Mouse (Mus musculus) right cerebral cortex, postnatal 36 days (tissue): ENCODE data around the gene Wdtc1.

Experiments
- DNase-seq, 2 experiments: peaks; one replicate each; pipeline ENCODE4 v3.0.0; 2022; ENCODE audit warnings: low spot score in 2 of 2, mixed read lengths in 1 of 2

Gene Wdtc1

GRCm38 (mm10) chr4:133281951-133282481, 71.3 kb downstream of the Wdtc1 start:
- DNase-seq = no peak

DNA sequence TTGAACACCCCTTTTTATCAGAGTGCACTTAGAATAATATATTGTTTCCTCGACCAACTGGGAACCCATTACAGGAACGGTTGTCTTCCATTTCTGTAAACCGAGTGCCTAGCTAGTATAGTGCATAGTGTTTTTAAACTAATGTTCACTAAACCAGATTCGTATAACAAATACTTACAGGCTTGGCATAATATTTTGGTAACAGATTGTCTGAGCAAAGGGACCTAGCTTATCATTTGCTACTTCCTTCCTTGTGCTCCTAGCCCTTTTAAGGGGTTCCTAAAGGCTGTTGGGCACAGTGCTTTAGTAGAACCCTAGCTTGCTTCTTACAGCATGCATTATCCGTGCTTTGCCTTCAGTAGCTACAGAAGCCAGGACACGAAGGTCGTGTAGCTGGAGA, 71.8 kb downstream of the Wdtc1 start:
- no peak for DNase-seq

DNA sequence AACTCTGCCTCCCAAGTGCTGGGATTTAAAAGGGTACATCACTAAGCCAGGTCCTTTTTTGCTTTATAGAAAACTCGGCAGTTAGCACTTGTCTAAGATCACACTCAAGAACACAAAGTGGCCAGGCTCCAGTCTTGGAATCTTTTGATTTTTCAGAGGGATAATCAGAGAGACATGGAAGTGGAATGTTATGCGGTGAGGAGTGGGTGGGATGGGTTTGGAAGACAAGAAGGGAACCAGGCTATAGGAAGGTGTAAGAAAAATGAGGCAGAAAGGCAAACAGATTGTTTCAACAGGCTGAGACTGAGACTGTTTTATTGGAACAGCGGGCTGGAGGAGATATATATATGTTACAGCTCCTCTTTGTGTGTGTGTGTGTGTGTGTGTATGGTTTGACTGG, 74.8 kb downstream of the Wdtc1 start:
- no peak for DNase-seq

DNA sequence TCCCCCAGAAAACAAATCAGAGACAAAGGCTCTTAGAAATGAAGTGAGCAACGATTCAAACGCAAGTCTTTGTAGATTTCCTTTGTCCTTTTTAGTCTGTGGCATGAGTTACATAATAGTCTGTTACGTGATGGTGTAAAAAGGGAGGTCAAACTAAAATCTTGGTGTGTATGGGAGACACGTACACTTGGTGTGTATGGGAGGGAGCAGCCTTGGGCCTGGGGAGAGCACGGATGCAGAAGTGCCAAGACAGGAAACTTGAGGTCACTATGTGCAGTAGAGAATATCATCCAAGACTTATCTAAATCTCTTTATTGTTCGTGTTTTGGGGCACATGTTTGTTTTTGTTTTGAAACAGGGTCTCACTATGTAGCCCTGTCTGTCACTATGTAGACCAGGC, 75.2 kb downstream of the Wdtc1 start:
- no peak for DNase-seq

- DNase-seq = peak; percentile 92 to 95
Measured at GRCm38 (mm10) chr4:133277104-133278026, 75.9 kb downstream of the Wdtc1 start, which contains the start of gene Tmem222. Gene Tmem222 (minus strand): TSS chr4:133277792.

- DNase-seq = no peak
Measured at GRCm38 (mm10) chr4:133270929-133271328, 82.4 kb downstream of the Wdtc1 start.

DNA sequence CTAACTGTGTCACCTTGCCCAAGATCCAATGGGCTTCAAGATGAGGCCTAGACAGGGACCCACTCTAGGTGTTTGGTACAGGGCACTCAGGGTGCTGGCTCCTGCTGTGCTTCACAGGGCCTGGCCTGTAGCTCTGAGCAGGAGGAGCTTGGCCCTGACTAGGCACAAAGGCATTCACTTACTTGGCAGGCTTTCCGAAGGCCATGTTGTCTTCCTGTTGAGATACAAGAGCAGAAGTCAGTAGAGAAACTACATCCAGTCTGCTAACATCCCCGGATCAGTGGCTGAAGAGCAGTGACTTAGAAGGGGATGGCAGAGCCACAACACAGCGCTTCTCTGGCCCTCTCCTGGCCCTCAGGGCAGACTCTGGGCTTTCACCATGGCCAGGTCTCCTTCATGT, 83.7 kb downstream of the Wdtc1 start:
- no peak for DNase-seq

DNA sequence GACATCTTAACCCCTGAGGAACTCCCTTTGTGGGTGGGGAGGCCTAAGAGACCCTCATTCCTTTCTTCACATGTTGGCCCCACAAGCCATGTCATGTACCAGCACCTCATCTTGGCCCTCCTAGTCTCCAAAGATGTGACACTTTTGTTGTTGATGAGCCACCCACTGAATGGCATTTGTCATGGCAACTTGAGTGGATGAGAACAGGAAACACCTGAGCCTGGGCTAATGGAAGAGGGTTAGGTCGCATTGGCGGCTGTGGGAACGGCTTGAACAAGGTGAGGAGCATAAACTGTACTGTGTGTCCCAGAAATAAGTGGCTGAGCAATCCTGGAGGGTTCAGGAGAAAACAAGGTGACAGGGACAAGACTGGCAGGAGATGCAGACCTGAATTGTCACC, 84.3 kb downstream of the Wdtc1 start:
- no peak for DNase-seq

GRCm38 (mm10) chr4:133266248-133266880, 86.9 kb downstream of the Wdtc1 start:
- no peak for DNase-seq

DNA sequence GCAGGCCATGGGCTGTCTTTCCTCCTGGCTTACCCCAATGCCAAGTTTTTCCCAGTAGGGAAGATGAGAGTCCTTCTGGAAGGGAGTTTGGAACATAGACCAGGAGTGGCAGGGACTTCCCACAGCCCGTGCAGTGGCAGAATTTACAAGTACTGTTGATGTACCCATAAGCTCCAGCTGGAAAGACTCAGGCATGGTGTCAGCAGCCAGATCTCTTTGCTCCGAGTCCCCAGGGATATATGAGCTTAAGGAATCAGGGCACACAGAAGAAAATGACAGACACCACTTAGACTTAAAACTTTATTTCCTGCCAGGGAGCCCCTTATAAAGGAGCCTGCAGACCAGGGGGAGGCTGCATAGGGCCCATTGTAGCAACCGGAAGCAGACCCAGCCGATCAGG, 87.5 kb downstream of the Wdtc1 start:
- no peak for DNase-seq

- DNase-seq = no peak
Measured at GRCm38 (mm10) chr4:133265297-133265696, 88.0 kb downstream of the Wdtc1 start.

- no peak for DNase-seq
Measured at GRCm38 (mm10) chr4:133264559-133264958, 88.7 kb downstream of the Wdtc1 start.

- DNase-seq = no peak
Measured at GRCm38 (mm10) chr4:133263756-133264155, 89.5 kb downstream of the Wdtc1 start.

DNA sequence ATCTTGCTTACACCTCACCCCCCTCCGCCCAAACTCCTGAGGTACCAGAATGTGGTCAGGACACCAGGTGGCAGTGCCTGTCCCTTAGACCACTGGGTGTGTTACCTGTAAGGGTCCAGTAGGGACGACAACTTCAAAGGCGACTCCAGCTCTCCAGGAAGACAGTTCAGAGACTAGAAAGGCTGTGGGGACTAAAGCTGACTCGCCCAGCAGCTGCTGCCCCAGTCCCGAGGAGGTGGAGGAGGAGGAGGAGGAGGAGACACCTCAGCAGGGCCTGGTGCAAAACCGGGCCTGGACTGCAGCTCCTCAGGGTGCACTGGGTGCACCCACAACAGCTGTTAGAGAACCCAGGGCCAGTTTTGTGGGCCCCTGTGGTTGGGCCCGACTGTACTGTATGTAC, 90.4 kb downstream of the Wdtc1 start, which contains the start of gene Sytl1:
TSS of gene Sytl1 (minus strand) at position 232 of the 400 bp plus-strand sequence.
- no peak for DNase-seq

DNA sequence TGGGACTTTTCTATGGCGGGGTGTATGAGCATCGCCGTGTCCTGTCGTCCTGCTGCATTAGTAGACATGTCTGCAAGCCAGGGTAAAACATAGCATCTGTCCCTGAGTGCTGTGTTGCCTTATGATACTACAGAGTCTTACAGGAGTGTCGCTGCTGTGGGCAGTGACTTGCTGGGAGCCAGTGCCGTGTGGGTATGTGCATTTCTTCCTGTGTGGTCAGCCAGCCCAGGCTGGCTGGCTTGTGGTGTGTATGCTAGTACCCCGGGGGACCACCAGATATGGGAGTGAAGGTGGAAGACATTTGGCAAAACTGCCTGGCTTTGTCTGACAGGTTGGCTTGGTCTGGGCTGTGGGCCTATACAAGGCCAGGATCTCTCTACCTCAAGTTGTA, 90.9 kb downstream of the Wdtc1 start:
- DNase-seq = no peak

DNA sequence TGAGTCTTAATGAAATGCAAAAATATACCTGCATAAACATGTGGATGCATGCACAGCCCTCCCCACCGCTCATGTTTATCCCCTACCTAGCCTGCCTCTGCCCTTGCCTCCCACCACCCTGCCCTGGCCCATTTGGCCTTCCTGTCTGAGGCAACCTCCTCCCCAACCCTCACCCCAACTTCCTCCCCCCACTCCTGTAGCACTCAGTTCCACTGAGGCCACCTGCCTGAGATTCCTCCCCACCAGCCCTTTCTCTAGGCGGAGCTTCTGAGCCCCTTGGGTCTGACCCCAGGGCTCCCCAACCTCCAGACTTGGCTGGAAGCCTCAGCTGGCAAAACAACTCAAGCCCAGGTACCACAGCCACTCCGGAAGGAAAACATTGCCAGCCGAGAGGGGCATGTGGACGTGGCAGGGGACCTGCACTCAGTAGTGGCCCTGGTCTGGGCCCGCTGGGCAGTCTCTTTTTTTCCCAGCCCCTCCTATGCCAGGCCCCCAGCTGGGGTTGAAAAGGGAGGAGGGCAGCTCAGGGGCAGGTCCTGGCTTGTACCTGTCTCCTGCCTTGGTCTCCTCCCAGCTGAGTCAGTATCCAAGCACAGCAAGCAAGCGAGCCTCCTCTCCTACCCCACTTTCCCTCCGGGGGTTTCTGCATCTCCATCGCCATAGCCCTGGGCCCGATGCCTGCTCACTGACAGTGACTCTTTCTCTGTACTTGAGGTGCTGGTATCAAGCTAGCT, 91.5 kb downstream of the Wdtc1 start:
- no peak for DNase-seq

GRCm38 (mm10) chr4:133257798-133258408, 95.4 kb downstream of the Wdtc1 start:
- DNase-seq = no peak

DNA sequence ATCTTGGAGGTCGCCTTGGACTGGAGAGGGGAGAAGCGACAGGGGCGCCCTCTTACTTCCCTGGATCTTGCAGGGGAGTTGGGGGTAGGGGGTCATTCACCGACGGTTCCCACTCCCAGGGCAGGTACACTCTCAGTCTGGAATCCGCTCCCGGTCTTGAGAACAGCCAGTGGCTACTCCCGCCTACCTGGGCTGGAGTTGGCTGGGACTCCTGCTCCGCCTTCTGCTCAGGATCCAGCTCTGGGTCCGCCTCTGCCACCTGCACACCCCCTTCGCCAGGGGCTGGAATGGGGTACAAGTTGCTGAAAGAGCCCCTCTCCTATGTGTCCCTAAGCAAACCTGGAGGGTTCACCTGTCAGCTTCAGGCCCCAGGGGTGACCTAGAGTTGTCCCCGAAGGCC, 96.1 kb downstream of the Wdtc1 start:
- DNase-seq = no peak

DNA sequence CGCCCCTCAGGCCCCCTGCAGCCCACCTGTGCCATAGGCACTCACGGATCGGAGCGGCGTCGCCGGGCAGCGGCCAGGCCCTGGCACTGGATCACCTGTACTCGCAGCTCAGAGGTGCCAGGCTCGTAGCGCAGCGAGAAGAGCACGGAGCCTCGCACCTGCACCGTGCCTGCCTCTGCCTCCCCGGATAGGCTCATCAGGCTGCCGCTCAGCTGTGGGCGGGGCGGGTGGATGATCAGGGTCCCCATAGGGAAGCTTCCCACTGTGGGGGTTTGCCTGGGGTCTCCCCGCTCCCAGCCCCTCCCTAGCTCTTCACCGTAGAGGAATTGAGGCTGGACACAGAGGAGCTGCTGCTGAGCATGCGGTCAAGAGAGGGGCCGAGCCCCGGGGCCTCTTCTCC, 96.5 kb downstream of the Wdtc1 start:
- DNase-seq = no peak

GRCm38 (mm10) chr4:133255392-133255791, 97.9 kb downstream of the Wdtc1 start:
- no peak for DNase-seq

GRCm38 (mm10) chr4:133253412-133253811, 99.9 kb downstream of the Wdtc1 start:
- no peak for DNase-seq

DNA sequence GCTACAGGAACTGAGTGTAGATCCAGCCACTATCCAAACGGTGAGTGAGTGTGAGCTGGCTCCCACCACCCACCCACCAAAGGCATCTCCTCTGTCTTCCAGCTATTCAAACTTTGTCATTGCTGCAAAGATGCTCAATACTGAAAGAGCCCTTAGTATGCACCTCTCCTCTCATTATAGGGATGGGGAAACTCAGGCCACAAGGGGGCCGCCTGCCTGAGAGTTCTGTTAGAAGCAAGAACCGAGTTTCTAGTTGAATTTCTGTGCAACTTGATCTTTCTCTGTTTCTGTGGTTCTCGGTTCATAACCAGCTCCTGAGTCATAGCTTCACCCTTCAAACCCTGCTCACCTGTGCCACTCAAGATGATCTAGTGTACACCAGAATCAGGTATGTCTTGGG, 101.2 kb downstream of the Wdtc1 start:
- DNase-seq = no peak
